Mouse (Mus musculus) thymus, adult 2 months (tissue): ENCODE data around the gene Dcaf10. TPM values are rescaled to one million over a fixed set of nuclear protein-coding genes. Genes with fewer than 3 reads are reported as not detected.
A peak's percentile ranks its signal among the peaks of the same experiment; 100 is the strongest.

ENCODE experiments used
- DNase-seq: peaks from one replicate; pipeline ENCODE4 v3.0.0; 2021
- H3K27ac ChIP-seq: fragments of 200-500 bp; 2 replicates; pipeline ENCODE4 v1.5.1; 2012; ENCODE audit warnings: low read length, control low read depth; ENCODE audit not compliant: control insufficient read depth, insufficient read depth
- H3K27me3 ChIP-seq: fragments of 200-500 bp; 2 replicates; pipeline ENCODE4 v1.6.1; 2012; ENCODE audit warnings: mild to moderate bottlenecking, low read length, moderate library complexity, mixed read lengths; ENCODE audit not compliant: control insufficient read depth, insufficient read depth
- H3K36me3 ChIP-seq: fragments of 200-500 bp; 2 replicates; pipeline ENCODE4 v1.6.1; 2012; ENCODE audit warnings: mild to moderate bottlenecking, low read length, moderate library complexity; ENCODE audit not compliant: control insufficient read depth, insufficient read depth
- H3K4me1 ChIP-seq: fragments of 200-500 bp; replicated peaks from 2 replicates; pipeline ENCODE4 v1.6.1; 2012; ENCODE audit warnings: low read length; ENCODE audit not compliant: control insufficient read depth, insufficient read depth
- H3K4me3 ChIP-seq: fragments of 200-500 bp; 2 replicates; pipeline ENCODE4 v1.5.1; 2012; ENCODE audit warnings: mild to moderate bottlenecking, low read length, control low read depth, moderate library complexity; ENCODE audit not compliant: control insufficient read depth, insufficient read depth
- CTCF ChIP-seq: fragments of 200-500 bp; IDR thresholded peaks from 2 replicates; pipeline ENCODE4 v1.5.1; 2012; ENCODE audit warnings: mild to moderate bottlenecking, control low read depth, low read length, moderate library complexity, borderline replicate concordance; ENCODE audit not compliant: control insufficient read depth, poor library complexity, insufficient read depth; ENCODE audit errors: extremely low read depth
- POLR2A ChIP-seq: fragments of 200-500 bp; IDR thresholded peaks from 2 replicates; pipeline ENCODE4 v1.6.1; 2012; ENCODE audit warnings: mild to moderate bottlenecking, low read length, control low read depth, moderate library complexity; ENCODE audit not compliant: control insufficient read depth, poor library complexity, insufficient read depth; ENCODE audit errors: extremely low read depth
- WGBS: fragments of 180-500 bp; shearing (Covaris S2); methylation state at CpG from one replicate; pipeline ENCODE4 v1.1.7; 2018; 5-methylcytosine and 5-hydroxymethylcytosine counted together
- polyA plus RNA-seq: library from polyadenylated mRNA; depleted of rRNA; stranded (reverse); fragments of >200 nt; gene quantifications from 2 replicates; pipeline ENCODE4 v1.2.3, GENCODE M21; 2012

Gene Dcaf10
- polyA plus RNA-seq, 1 experiment = 23.5 TPM

DNA sequence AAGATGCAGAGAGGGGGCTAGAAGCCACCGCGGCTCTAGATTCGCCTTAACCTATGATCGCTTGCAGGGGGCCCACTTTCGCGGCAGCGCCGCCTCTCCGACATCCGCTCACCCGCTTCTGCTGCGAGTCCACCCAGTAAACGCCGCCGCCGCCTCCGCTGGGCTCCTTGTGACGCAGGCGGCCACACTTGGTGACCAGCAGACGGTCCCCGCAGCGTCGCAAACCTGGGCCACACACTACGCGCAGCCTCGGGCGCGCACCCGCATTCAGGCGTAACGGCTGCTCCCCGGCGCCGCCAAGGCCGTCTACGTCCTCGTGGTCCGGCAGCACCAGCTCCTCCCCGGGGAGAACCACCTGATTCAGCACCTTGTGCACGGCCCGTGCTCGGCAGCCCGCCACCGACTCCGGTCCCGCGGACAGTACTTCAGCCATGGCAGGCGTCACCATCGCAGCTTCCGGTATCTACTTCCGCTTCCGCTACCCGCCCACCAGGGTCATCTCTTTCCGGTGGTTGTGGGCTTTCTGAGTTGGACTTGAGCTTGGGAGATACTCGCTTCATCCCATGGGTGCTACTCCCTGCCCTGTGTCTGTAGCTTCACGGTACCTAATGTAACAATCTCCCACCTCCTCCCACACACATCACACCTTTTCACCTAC lies 21.6 kb upstream of the Dcaf10 start:
- DNase-seq = peak; percentile 76
- Histone ChIP-seq H3K36me3 (peaks cover 21% of the 10 kb centered on the region), H3K4me3 (peak overlapping the region; percentile 95), H3K4me1 (0 out of 2 replicates have a peak, but pooled peaks cover 2% of the 10 kb centered on the region), H3K27me3 (no peaks in the 10 kb centered on the region), H3K27ac (peak overlapping the region; percentile 25)
- TF ChIP-seq POLR2A (peak; percentile 71), CTCF (no peak)
- under 1% methylated on average over 56 of the region's 56 CpGs for WGBS

DNA sequence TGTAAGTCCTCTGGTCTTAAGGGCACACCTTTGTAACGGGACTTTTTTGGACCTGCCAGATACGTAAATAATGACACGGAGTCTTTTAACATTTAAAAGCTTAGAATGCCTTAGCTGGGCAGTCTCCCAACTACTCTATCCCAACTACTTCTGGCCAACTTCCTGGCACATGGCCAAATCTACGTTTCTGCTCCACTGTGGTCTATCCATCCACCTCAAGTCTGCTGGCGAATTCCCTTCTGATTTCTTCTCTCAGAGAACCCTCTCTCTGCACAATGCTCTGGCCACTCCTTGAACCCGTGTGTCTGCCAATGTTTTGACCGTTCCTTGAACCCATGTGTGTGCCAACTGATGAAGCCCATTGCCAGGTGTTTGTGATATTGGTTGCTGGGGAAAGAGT lies 10.8 kb upstream of the Dcaf10 start:
- Histone ChIP-seq H3K36me3 (no peaks in the 10 kb centered on the region), H3K27ac (no peak overlapping the region), H3K4me3 (no peak overlapping the region), H3K4me1 (no peaks in the 10 kb centered on the region), H3K27me3 (no peaks in the 10 kb centered on the region)
- DNase-seq = no peak
- 89% methylated on average over 7 of the region's 7 CpGs for WGBS
- no peak for TF ChIP-seq CTCF
- no peak for TF ChIP-seq POLR2A

DNA sequence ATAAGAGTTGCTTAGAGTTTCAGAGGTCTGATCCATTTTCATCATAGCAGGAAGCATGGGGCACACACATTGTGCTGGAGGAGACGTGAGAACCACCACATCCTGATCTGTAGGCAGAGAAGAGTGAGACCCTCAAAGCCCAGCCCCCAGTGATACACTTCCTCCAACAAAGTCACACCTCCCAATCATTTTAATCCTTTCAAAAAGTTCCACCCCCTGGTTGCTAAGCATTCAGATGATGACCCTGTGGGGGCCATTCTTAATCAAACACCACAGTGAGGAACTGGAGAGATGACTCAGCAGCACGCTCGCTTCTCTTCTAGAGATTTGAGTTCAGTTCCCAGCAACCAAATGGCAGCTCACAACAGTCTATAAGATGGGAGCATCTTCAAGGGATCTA lies 9.4 kb upstream of the Dcaf10 start:
- Histone ChIP-seq H3K27ac (no peak overlapping the region), H3K4me1 (no peaks in the 10 kb centered on the region), H3K27me3 (no peaks in the 10 kb centered on the region), H3K36me3 (no peaks in the 10 kb centered on the region), H3K4me3 (no peak overlapping the region)
- TF ChIP-seq CTCF = no peak
- TF ChIP-seq POLR2A = no peak
- no peak for DNase-seq
- 51% methylated on average over 3 of the region's 3 CpGs for WGBS

DNA sequence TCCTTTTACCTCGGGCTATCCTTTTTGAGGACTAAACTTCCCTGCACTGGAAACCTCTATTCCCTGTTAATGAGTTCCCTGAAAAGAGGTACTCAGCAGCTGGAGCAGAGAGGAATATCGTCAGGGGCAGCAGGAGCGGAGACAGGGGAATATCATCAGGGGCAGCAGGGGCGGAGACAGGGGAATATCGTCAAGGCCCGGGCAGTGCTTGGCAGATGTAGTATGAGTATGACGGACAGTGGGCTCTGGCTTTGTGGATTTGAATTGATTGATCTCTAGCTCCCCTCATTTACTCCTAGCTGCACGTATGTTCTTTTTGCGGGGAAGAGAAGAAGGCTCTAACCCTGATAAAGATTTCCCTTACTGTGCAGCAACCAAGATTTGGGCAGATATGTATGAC lies 675 bp upstream of the Dcaf10 start:
- Histone ChIP-seq H3K4me3 (no peak overlapping the region), H3K36me3 (no peaks in the 10 kb centered on the region), H3K27me3 (no peaks in the 10 kb centered on the region), H3K4me1 (peaks cover 3% of the 10 kb centered on the region), H3K27ac (no peak overlapping the region)
- 93% methylated on average over 9 of the region's 9 CpGs for WGBS
- DNase-seq = no peak
- TF ChIP-seq CTCF (no peak), POLR2A (no peak)

DNA sequence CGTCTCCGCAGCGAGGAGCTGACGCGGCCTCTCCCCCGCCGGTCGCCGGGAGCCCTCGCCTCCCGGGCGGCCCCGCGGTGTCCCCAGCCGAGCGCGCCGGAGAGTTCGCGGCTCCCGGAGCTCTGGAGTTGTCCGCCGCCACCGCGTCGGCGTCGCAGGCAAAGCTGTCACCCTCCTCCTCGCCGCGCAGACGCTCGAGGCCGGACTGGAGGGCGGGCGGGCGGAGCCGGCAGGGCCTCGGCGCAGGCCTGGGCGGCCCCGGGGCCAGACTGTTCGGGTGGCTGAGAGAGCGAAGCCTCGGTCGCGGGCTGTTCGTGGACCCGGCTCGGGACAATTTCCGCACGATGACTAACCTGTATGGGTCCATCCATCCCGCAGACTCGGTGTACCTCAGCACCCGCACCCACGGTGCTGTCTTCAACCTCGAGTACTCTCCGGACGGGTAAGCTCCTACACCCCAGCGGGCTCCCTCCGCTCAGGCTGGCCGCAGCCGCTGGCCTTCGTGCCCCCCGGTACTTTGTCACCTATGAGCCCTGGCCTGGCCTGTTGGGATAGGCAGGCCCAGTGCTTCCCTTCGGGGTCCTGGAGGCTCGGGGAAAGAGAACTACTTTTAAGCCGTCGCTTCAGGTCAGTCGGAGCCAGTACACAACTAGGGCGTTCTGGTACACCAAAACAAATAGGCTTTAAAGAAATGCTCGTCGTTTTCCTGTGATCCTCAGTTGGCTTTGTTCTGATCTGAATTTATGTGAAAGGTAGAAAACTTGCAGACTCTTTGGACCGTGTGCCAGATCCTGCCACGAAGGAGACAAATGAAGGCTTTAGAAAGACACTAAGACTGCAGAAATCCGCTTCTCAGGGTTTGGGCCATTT lies 620 bp downstream of the Dcaf10 start, which contains the start of gene Exosc3:
TSS of gene Exosc3 (minus strand) at position 447 of the 870 bp plus-strand sequence.
- peak; percentile 44 for DNase-seq
- Histone ChIP-seq H3K27ac (peak within 1 kb of the TSS; percentile 62), H3K36me3 (peaks cover 7% of the 10 kb centered on the region; the same call in 1 of the 2 replicates), H3K4me1 (peaks cover 3% of the 10 kb centered on the region), H3K27me3 (no peaks in the 10 kb centered on the region), H3K4me3 (peak within 1 kb of the TSS; percentile 91)
- TF ChIP-seq CTCF = no peak
- TF ChIP-seq POLR2A = no peak
- under 1% methylated on average over 76 of the region's 76 CpGs for WGBS

DNA sequence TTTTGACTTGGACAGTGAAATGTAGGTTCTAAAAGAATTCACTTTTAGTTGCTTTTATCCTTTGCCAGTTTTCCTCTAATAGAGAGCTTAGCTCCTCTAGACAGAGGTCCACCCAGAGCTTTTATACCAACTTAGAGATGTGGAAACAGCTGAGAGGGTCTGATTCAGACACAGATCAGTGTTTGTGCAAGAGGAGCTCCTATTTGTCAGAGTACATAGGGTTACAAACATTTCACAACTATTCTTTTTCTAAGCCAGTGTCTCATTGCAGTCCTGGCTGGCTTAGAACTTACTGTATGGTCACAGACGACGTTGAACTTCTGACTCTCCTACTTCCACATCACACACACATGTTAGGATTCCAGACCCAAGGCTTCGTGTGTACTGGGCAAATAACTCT lies 14.8 kb downstream of the Dcaf10 start:
- Histone ChIP-seq H3K36me3 (peaks cover 23% of the 10 kb centered on the region), H3K27ac (no peak overlapping the region), H3K4me3 (no peak overlapping the region), H3K27me3 (no peaks in the 10 kb centered on the region), H3K4me1 (no peaks in the 10 kb centered on the region)
- DNase-seq = no peak
- WGBS = 99% methylated on average over 3 of the region's 3 CpGs
- TF ChIP-seq CTCF (no peak), POLR2A (no peak)

DNA sequence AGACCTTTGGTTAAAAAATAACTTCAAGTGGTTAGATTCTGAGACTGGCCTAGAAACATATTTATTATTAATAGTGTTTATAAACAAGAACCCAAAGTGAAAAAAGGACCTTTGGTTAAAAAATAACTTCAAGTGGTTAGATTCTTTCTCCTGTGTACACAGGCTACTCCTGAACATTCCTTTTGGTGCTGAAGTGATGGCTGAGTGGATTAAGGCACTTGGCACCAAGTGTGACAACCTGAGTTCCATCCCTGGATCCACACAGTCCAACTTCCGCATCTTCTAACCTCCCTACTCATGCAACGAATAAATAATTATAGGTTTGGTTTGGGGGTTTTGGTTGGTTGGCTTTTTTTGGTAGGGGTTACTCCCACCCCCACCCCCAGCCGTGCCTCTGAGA lies 29.4 kb downstream of the Dcaf10 start:
- no peak overlapping the region for H3K4me3 ChIP-seq
- H3K36me3 ChIP-seq = peaks cover 41% of the 10 kb centered on the region
- TF ChIP-seq POLR2A (no peak), CTCF (no peak)
- 97% methylated on average over 3 of the region's 3 CpGs for WGBS
- DNase-seq = no peak
- H3K4me1 ChIP-seq = no peaks in the 10 kb centered on the region
- H3K27ac ChIP-seq = no peak overlapping the region
- H3K27me3 ChIP-seq = no peaks in the 10 kb centered on the region
